Mouse (Mus musculus) stomach, adult 2 months (tissue): ENCODE measurements around the gene Ints4. TPM values are rescaled to one million over a fixed set of nuclear protein-coding genes. Genes with fewer than 3 reads are reported as not detected.

Experiments
- polyA plus RNA-seq: library from polyadenylated mRNA; depleted of rRNA; stranded (reverse); fragments of >200 nt; gene quantifications from 2 replicates; pipeline ENCODE4 v1.2.3, GENCODE M21; 2012; rRNA removed

Gene Ints4
- polyA plus RNA-seq: 29.7 and 32.5 TPM in 2 replicates

DNA sequence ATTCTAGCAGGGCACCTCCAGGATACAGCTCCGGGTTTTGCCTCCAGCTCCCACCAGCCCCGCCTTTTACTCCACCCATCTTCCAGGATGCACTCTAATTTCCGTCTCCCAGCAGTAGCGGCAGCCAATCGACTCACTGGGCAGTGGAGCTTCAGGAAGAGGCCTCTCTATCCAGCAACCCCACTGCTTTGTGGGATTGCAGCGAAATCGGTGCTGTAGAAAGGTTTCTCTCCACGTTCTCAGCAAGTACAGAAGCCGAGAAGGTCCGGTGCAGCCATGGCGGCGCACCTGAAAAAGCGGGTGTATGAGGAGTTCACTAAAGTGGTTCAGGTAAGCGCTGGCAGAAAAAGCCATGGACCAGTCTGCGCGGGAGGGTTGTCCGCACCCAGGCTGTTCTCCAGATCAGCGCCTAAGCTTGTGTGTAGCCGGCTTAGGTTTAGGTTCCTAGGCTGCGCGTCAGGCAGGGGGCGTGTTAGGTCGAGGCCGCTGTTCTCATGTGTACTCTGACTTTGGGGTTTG lies at the start of gene Ints4:
Gene Ints4 (plus strand): TSS at position 136 of the 519 bp plus-strand sequence.

GRCm38 (mm10) chr7:97451023-97451422 lies 29.7 kb upstream of the Ints4 start, which contains the start of gene Kctd14:
Gene Kctd14, plus strand, starts transcription at chr7:97451323.

DNA sequence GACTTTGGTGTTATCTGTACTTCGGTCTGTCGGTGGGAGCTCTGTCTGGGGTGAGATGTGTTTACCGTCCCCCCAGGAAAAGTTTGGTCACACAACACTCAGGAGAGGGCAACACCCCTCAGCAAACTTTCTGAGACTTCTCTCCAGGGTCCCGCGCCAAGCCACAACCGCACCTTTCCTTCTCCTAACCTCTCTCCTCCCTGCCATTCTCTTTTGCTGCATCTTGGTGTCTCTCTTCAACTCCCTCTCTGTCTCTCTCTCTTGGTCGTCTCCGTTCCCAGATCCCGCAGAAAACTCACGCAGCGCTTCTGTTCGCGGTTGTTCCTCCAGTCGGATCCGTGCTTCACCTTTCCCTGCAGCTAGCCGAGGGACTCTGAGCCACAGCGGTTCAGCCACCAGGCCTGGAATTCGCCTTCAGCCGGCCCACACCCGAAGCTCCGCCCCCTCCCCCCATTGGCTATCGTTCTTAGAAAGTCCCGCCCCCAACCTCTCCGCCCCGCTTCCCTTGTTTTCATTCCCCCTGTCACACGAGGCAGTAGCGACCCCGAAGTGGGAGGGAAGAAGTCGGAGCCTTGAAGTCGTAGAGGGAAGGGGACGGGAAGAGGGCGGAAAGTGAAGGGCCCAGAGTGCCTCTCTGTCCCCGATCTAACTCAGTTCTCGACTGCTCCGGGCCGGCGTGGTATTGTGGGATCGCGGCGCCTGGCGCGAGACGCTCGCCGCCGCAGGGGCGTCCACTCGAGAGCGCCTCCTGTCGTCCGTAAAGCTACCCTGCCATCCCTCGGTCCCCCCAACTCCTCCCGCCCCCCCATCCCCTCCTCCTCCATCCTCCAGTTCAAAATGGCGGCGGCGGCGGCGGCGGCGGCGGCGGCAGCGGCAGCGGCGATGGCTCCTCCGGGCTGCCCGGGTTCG lies 98.6 kb downstream of the Ints4 start, which contains the start of the genes Aamdc and Rsf1:
Gene Aamdc (minus strand): TSS at position 431 of the 909 bp plus-strand sequence.
Gene Rsf1 (plus strand): TSS at position 823 of the 909 bp plus-strand sequence.

Other genes starting within 250 kb of the Ints4 start
- gene Usp35, start 148.9 kb upstream of the Ints4 start, polyA plus RNA-seq: 2.8 and 3.4 TPM in 2 replicates
- gene Kctd21, start 148.6 kb upstream of the Ints4 start, polyA plus RNA-seq: 1.5 and 3.1 TPM in 2 replicates
- 2.7 and 4.0 TPM in 2 replicates for gene Alg8, start 109.3 kb upstream of the Ints4 start, polyA plus RNA-seq
- gene Ndufc2, start 81.0 kb upstream of the Ints4 start, polyA plus RNA-seq: 68.5 and 78.2 TPM in 2 replicates
- gene Thrsp, start 63.2 kb upstream of the Ints4 start, polyA plus RNA-seq: 4.2 and 8.2 TPM in 2 replicates
- gene Kctd14, start 29.6 kb upstream of the Ints4 start, polyA plus RNA-seq: 6.6 and 7.3 TPM in 2 replicates
- gene Aamdc, start 98.5 kb downstream of the Ints4 start, polyA plus RNA-seq: 3.5 TPM in 2 replicates
- 0.17 and 0.29 TPM in 2 replicates for gene Rsf1, start 98.9 kb downstream of the Ints4 start, polyA plus RNA-seq
- 11.2 and 13.3 TPM in 2 replicates for gene Clns1a, start 215.7 kb downstream of the Ints4 start, polyA plus RNA-seq